Mouse (Mus musculus) cortical plate, adult 2 months (tissue): Measurements from ENCODE around the gene Rmnd5b.

Experiments used
- CTCF ChIP-seq: fragments of 200-500 bp; IDR thresholded peaks from 2 replicates; pipeline ENCODE4 v1.5.1; 2011; ENCODE audit warnings: mild to moderate bottlenecking, control low read depth, low read length; ENCODE audit not compliant: insufficient read depth; ENCODE audit errors: extremely low read depth
- POLR2A ChIP-seq: fragments of 200-500 bp; IDR thresholded peaks from 2 replicates; pipeline ENCODE4 v1.6.1; 2011; ENCODE audit warnings: mild to moderate bottlenecking, low read length, control low read depth; ENCODE audit not compliant: insufficient read depth; ENCODE audit errors: extremely low read depth

GRCm38 (mm10) chr11:51597553-51597952 is 38.1 kb downstream of the Rmnd5b start:
- TF ChIP-seq CTCF (no peak), POLR2A (no peak)
